Mouse (Mus musculus) v-Abl transformed pro-B cells (cell line): ENCODE results near the gene Klhl8.

Experiments
- in situ Hi-C, 2 experiments: fragments of 400-800 bp; cut with MboI; formaldehyde crosslinking; loops; one replicate each; pipeline ENCODE4 v1.15.1; 2025; ENCODE audit not compliant: unreplicated experiment in 2 of 2

Gene Klhl8

GRCm38 (mm10) chr5:103918233-103918632 lies 7.2 kb upstream of the Klhl8 start:
- in situ Hi-C loops = loop anchor here in 1 of 2 experiments (25.0 kb wide), 1 partner anchor 419 kb away; the partner anchor contains the start of gene Mepe

GRCm38 (mm10) chr5:103917357-103917895 lies 6.4 kb upstream of the Klhl8 start:
- in situ Hi-C loops = loop anchor here in 1 of 2 experiments (25.0 kb wide), 1 partner anchor 420 kb away; the partner anchor contains the start of gene Mepe

GRCm38 (mm10) chr5:103916595-103917356 lies 5.7 kb upstream of the Klhl8 start:
- in situ Hi-C loops = loop anchor here in 1 of 2 experiments (25.0 kb wide), 1 partner anchor 421 kb away; the partner anchor contains the start of gene Mepe

- in situ Hi-C loops = loop anchor here in 1 of 2 experiments (25.0 kb wide), 1 partner anchor 423 kb away; the partner anchor contains the start of gene Mepe
These were observed 3.5 kb upstream of the Klhl8 start for GRCm38 (mm10) chr5:103914335-103915226.

DNA sequence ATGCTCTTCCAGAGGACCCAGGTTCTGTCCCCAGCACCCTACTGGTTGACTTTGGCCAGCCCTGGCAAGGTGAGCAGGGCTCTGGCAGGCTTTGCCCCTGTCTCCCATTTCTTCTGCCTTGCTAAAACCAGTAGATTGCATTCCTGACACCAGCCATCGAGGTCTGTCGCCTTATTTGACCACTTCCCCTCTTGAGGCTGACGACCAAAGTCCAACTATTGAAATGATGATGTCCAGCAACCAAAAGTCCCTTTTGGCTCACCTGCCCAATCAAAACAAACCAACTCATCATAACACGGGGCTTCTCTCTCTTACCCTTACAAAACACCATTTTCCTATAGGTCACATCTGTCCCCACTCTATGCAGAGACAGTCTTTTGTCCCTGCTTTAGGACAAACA lies 2.1 kb upstream of the Klhl8 start:
- in situ Hi-C loops = loop anchor here in 1 of 2 experiments (25.0 kb wide), 1 partner anchor 424 kb away; the partner anchor contains the start of gene Mepe

DNA sequence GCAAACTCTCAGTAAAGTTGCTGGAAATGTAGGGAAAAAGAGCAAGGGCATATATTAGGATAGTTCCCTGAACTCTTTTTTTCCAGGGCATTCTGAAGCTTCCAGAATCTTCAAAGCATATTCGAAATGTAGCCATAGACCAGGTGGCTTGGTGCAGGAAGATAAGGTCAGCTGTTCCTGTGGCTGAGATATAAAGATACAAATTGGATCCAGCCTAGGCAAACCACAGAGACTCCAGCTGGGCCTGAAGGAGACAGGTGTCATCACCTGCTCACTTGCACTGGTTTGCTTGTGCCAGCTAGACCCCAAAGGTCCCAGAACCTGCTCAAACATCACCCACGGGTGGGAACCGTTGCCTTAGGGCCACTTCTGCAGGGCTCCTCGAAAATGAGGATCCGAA lies 496 bp upstream of the Klhl8 start:
- in situ Hi-C loops = loop anchor here in 1 of 2 experiments (25.0 kb wide), 1 partner anchor 426 kb away; the partner anchor contains the start of gene Mepe

DNA sequence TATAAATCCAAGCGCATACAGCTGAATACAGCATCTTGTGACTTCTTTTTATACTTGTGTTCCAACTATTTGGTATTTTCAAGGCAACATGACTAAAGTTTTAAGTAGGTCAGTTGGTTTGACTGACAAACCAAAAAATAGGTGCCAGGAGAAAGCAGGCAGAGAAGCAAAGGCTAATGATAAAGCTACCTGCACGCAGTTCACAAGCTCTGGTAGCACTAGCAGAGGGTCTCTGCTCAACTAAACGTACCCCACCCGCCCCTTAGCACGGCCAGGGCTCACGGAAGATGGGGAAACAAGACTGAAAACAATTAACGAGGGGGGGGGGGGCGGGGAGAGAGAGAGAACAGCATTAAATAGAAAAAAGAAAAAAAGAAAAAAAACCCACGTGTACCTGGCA lies 903 bp downstream of the Klhl8 start:
- in situ Hi-C loops = loop anchor here in 1 of 2 experiments (25.0 kb wide), 1 partner anchor 427 kb away; the partner anchor contains the start of gene Mepe

DNA sequence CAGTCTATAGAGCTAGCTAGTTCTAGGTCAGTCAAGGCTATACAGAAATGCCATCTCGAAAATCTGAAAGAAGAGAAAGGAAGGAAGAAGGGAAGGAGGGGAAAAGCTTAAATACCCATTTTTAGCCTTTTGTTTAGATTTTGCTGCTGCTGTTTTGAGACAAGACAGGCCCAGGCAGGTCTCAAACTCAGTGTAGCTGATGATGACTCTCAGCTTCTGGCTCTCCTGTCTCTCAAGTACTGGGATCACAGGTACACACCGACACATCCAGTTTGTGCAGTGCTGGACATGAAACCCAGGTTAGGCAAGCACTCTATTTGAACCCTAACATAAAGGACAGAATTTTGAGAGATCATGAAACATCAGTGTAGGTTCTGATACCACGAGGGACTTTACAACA lies 1.6 kb downstream of the Klhl8 start:
- in situ Hi-C loops = loop anchor here in 1 of 2 experiments (25.0 kb wide), 1 partner anchor 428 kb away; the partner anchor contains the start of gene Mepe

DNA sequence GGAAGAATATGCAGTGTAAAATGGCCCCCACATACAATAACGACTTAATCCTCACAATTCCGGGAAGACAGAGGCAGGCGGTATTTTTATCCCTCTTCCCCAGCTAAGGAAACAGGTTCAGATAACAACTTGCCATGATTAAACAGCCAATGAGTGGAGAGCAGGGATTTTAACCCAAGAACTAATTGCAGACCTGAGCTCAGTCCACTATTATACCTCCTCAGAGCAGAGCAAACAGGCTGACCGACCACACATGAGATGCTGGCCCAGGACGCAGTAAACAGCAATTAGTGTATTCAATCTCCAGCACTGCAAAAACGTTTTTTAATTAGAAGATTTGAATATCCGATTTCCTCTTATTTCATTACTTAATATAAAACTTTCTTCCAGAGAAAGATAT lies 2.2 kb downstream of the Klhl8 start:
- in situ Hi-C loops = loop anchor here in 1 of 2 experiments (25.0 kb wide), 1 partner anchor 428 kb away; the partner anchor contains the start of gene Mepe

DNA sequence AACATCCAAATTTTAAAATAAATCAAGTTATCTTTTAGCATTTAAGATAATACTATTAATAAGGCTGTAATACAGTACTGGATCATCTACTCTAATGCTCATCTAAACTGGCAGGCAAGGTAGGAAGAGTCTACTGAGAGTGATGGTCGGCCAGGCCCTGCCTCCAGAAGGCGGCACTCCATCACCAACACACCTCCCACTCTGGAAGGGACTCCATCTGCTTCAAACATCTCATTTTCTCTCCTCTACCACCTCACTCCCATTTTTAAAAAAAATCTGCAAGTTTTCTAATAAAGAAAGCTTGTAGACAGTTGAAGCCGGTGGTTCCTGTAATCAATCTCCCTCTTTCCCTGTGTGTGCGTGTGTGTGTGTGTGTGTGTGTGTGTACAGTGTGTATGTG lies 3.2 kb downstream of the Klhl8 start:
- in situ Hi-C loops = loop anchor here in 1 of 2 experiments (25.0 kb wide), 1 partner anchor 429 kb away; the partner anchor contains the start of gene Mepe

DNA sequence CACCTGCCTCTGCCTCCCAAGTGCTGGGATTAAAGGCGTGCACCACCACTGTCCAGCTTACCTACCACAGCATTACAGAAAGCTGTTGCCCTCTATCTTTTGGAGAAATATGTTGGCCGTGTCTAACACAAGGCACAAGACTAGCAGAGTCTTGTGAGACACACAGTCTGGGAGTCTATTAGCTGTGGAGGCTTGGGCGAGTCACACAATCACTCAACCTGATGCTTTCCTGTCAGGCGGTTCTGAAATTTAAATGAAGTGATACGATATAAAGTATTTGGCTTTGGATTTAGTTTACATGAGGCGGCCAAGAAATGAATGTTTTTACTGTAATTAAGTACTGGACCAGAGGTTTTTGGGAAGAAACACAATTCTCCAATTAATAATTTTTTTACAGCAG lies 4.9 kb downstream of the Klhl8 start:
- in situ Hi-C loops = loop anchor here in 1 of 2 experiments (25.0 kb wide), 1 partner anchor 431 kb away; the partner anchor contains the start of gene Mepe

GRCm38 (mm10) chr5:103898310-103898709 lies 12.7 kb downstream of the Klhl8 start:
- in situ Hi-C loops = no loop called here

DNA sequence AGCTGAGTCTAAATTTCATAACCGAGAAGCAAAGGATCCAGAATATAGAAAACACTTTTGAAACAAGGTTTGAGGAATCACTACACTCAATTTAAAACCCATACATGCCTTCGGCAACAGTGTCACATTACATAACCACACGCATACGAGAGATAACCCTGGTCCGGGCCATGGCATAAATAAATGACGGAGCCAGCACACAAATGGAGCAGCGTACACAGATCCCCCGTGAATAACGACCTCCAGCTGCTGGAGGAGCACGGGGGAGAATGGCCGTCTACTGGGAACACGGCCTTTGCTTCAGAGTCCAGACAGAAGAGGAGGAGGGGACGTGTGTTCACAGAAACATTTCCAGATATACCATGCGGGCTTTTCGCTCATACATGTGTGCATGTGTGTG lies 21.3 kb downstream of the Klhl8 start:
- in situ Hi-C loops = no loop called here

DNA sequence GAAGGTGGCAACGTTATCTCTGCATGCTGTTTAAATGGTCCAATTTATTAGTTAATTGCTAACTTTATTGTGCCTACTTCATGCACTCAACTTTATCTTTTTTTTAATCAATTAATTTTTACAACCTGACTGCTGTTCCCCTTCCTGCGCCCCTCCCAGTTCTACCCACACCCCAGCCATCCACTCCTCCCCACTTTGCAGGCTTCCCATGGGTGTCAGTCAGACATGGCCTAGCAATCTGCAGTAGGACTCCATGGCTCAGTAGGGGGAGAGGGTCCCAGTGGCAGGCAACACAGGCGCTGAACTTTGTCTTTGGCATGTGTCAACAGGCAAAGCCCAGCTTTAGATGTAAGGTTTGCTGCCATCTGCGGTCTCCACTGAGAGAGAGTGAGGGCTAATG lies 47.3 kb downstream of the Klhl8 start:
- in situ Hi-C loops = loop anchor here in 1 of 2 experiments (5.0 kb wide), 1 partner anchor 59 kb away; no protein-coding TSS in a partner anchor

- in situ Hi-C loops = loop anchor here in 1 of 2 experiments (5.0 kb wide), 1 partner anchor 62 kb away; no protein-coding TSS in a partner anchor
These were observed 50.4 kb downstream of the Klhl8 start for GRCm38 (mm10) chr5:103860622-103861021.

- in situ Hi-C loops = loop anchor here in 1 of 2 experiments (5.0 kb wide), 1 partner anchor 180 kb away; no protein-coding TSS in a partner anchor
These were observed 53.9 kb downstream of the Klhl8 start for GRCm38 (mm10) chr5:103857151-103857550.

DNA sequence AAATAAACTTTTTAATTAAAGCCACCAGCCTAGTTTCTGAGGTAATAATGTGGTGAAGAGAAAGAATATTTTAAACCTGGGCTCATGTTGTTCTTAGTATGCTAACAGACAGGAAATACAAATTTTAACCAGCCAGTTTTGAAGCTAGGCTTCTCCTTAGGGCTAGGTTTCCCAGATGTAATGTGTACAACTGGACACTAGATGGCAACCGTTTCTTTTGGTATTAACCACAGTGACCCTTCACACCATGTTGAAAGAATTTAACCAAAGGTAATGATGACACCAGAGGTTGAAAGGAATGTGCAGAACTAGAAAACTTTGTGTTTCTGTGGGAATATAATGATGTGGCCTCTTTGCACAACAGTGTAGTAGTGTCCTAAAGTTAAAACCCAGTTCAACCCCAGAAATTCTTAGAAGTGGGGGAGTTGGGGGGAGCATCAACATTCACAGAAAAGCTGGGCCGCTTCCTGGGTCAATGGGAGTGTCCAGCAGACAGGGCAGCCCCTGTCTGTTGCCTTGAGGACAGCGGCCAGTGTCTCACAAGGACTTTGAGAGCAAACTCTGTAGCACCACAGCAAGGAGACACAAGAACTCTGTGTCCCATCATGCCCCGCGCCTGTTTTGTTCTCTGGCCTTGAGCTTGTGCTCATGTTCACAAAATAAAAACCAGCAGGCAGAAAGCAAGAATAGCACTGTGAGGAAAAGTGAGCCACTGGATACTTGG lies 54.6 kb downstream of the Klhl8 start:
- in situ Hi-C loops = loop anchor here in 1 of 2 experiments (5.0 kb wide), 1 partner anchor 181 kb away; no protein-coding TSS in a partner anchor

GRCm38 (mm10) chr5:103855483-103856211 lies 55.4 kb downstream of the Klhl8 start:
- in situ Hi-C loops = loop anchor here in 1 of 2 experiments (5.0 kb wide), 1 partner anchor 182 kb away; no protein-coding TSS in a partner anchor
